Comparison of ENCODE assay signal across 8 mouse cellular contexts in genomic region chr2:165360861-165361260, GRCm38 (mm10). TPM values are rescaled to one million over a fixed set of nuclear protein-coding genes. Genes with fewer than 3 reads are reported as not detected.
DNase-seq lines count a peak whose midpoint lies in the region; ATAC-seq and TF ChIP-seq lines count a peak whose summit lies in the region.

No protein-coding gene starts in this region.

- no peak overlapping the region for H3K27ac ChIP-seq in forebrain, embryonic 15.5 days (replicated peaks)
- H3K27ac ChIP-seq in intestine, postnatal 0 days (ENCODE audit: low read depth, low read length), result no peak overlapping the region
- H3K27ac ChIP-seq in liver, postnatal 0 days (ENCODE audit: low read depth), result no peak overlapping the region
- H3K27ac ChIP-seq in neural tube, embryonic 15.5 days (replicated peaks), result no peak overlapping the region

- no peak for TF ChIP-seq POLR2A in brain, embryonic 14.5 days (IDR thresholded peaks at IDR 0.05; ENCODE audit: borderline replicate concordance, extremely low read depth, insufficient read depth, insufficient read length, poor library complexity, severe bottlenecking)

- ATAC-seq in CD4-positive, CD25-positive, alpha-beta regulatory T cell, adult 4 months, result no peak
- ATAC-seq in forebrain, embryonic 15.5 days (replicated peaks), result peak; percentile 48; the same call in 1 of the 2 replicates
- no peak for ATAC-seq in intestine, postnatal 0 days
- ATAC-seq in liver, postnatal 0 days, result peak; percentile 50; the same call in 1 of the 2 replicates
- peak; percentile 62; the same call in 1 of the 2 replicates for ATAC-seq in neural tube, embryonic 15.5 days (ENCODE audit: low FRiP score)

- no peak overlapping the region for H3K9ac ChIP-seq in forebrain, embryonic 15.5 days (replicated peaks)
- H3K9ac ChIP-seq in intestine, postnatal 0 days (ENCODE audit: low read depth, low read length), result no peak overlapping the region
- H3K9ac ChIP-seq in liver, postnatal 0 days (replicated peaks), result no peak overlapping the region
- no peak overlapping the region for H3K9ac ChIP-seq in neural tube, embryonic 15.5 days (replicated peaks)

- no peak overlapping the region for H3K4me2 ChIP-seq in forebrain, embryonic 15.5 days (replicated peaks)
- H3K4me2 ChIP-seq in intestine, postnatal 0 days (replicated peaks; ENCODE audit: low read depth), result no peak overlapping the region
- no peak overlapping the region for H3K4me2 ChIP-seq in liver, postnatal 0 days (ENCODE audit: low read depth, low read length)
- H3K4me2 ChIP-seq in neural tube, embryonic 15.5 days, result no peak overlapping the region

- TF ChIP-seq CTCF in brain, embryonic 14.5 days (IDR thresholded peaks at IDR 0.05; ENCODE audit: borderline replicate concordance, extremely low read depth, insufficient read depth, insufficient read length), result peak; percentile 85
- TF ChIP-seq CTCF in intestine, postnatal 0 days (IDR thresholded peaks at IDR 0.05; ENCODE audit: low read depth), result peak; percentile 95
- TF ChIP-seq CTCF in liver, postnatal 0 days (IDR thresholded peaks at IDR 0.05; ENCODE audit: low read depth), result peak; percentile 89

- H3K4me1 ChIP-seq in forebrain, embryonic 15.5 days, result peaks cover 5% of the 10 kb centered on the region; the same call in 1 of the 2 replicates
- H3K4me1 ChIP-seq in intestine, postnatal 0 days (replicated peaks; ENCODE audit: control insufficient read depth, insufficient read depth, low read length), result no peaks in the 10 kb centered on the region
- no peaks in the 10 kb centered on the region for H3K4me1 ChIP-seq in liver, postnatal 0 days (ENCODE audit: insufficient read depth)
- peaks cover 6% of the 10 kb centered on the region for H3K4me1 ChIP-seq in neural tube, embryonic 15.5 days

- WGBS in forebrain, embryonic 15.5 days, result 0% methylated on average over 1 of the region's 1 CpGs
- 0% methylated on average over 1 of the region's 1 CpGs for WGBS in intestine, postnatal 0 days
- 0% methylated on average over 1 of the region's 1 CpGs for WGBS in liver, postnatal 0 days (ENCODE audit: insufficient replicate concordance)
- 0% methylated on average over 1 of the region's 1 CpGs for WGBS in neural tube, embryonic 15.5 days

- H3K27me3 ChIP-seq in forebrain, embryonic 15.5 days, result no peaks in the 10 kb centered on the region
- H3K27me3 ChIP-seq in intestine, postnatal 0 days (replicated peaks; ENCODE audit: control insufficient read depth, insufficient read depth, low read length), result peaks cover 5% of the 10 kb centered on the region; the same call in 1 of the 2 replicates
- no peaks in the 10 kb centered on the region for H3K27me3 ChIP-seq in liver, postnatal 0 days (ENCODE audit: insufficient read depth, low read length)
- no peaks in the 10 kb centered on the region; the same call in 1 of the 2 replicates for H3K27me3 ChIP-seq in neural tube, embryonic 15.5 days (replicated peaks)

- no peaks in the 10 kb centered on the region for H3K36me3 ChIP-seq in forebrain, embryonic 15.5 days
- no peaks in the 10 kb centered on the region for H3K36me3 ChIP-seq in intestine, postnatal 0 days (ENCODE audit: control insufficient read depth, insufficient read depth)
- H3K36me3 ChIP-seq in liver, postnatal 0 days (replicated peaks; ENCODE audit: insufficient read depth, low read length), result no peaks in the 10 kb centered on the region
- no peaks in the 10 kb centered on the region for H3K36me3 ChIP-seq in neural tube, embryonic 15.5 days

- H3K9me3 ChIP-seq in forebrain, embryonic 15.5 days, result no peaks in the 10 kb centered on the region
- peaks cover 2% of the 10 kb centered on the region; the same call in 1 of the 2 replicates for H3K9me3 ChIP-seq in intestine, postnatal 0 days (ENCODE audit: control insufficient read depth)
- H3K9me3 ChIP-seq in liver, postnatal 0 days (ENCODE audit: low read length), result no peaks in the 10 kb centered on the region
- H3K9me3 ChIP-seq in neural tube, embryonic 15.5 days (replicated peaks), result no peaks in the 10 kb centered on the region

- TF ChIP-seq EP300 in liver, postnatal 0 days (IDR thresholded peaks at IDR 0.05; ENCODE audit: low read depth), result no peak

- DNase-seq in CD4-positive, CD25-positive, alpha-beta regulatory T cell, adult 2 months (ENCODE audit: low read depth, low spot score), result peak; percentile 75
- peak; percentile 8 to 42 for DNase-seq in CD8-positive naive resting alpha-beta T cell, adult 2 months (ENCODE audit: low read depth in 2 of 2, low spot score in 2 of 2)
- peak; percentile 87 for DNase-seq in brain, embryonic 14.5 days (ENCODE audit: low read depth)
- DNase-seq in liver, postnatal 0 days, result peak; percentile 61

- H3K4me3 ChIP-seq in forebrain, embryonic 15.5 days, result no peak overlapping the region
- no peak overlapping the region for H3K4me3 ChIP-seq in intestine, postnatal 0 days (ENCODE audit: low read depth, low read length)
- no peak overlapping the region for H3K4me3 ChIP-seq in liver, postnatal 0 days (ENCODE audit: low read depth, low read length)
- H3K4me3 ChIP-seq in neural tube, embryonic 15.5 days (replicated peaks), result no peak overlapping the region

RNA-seq across cellular contexts. Expression of gene Zfp663, which starts 7.7 kb away (rescaled TPM):
- polyA plus RNA-seq in CD4-positive, CD25-positive, alpha-beta regulatory T cell, adult 4 months (2017; shearing (Covaris generic)), result not detected
- 6.5 and 7.2 TPM in 2 replicates for polyA plus RNA-seq in brain, embryonic 14.5 days (2012; rRNA removed)
- 6.5 and 7.6 TPM in 2 replicates for polyA plus RNA-seq in forebrain, embryonic 15.5 days (2015; fragmentation: Nextera tagmentation; extraction: Ambion mirVana)
- 0.23 and 0.44 TPM in 2 replicates for polyA plus RNA-seq in intestine, postnatal 0 days (2015; fragmentation: Nextera tagmentation; extraction: Ambion mirVana)
- polyA plus RNA-seq in liver, postnatal 0 days (2015; fragmentation: Nextera tagmentation; extraction: Ambion mirVana), result not detected in 2 replicates
- polyA plus RNA-seq in neural tube, embryonic 15.5 days (2015; fragmentation: Nextera tagmentation; extraction: Ambion mirVana), result 3.8 and 4.7 TPM in 2 replicates

RNA-seq across cellular contexts. Expression of gene Zfp334, which starts 27.2 kb away (rescaled TPM):
- polyA plus RNA-seq in CD4-positive, CD25-positive, alpha-beta regulatory T cell, adult 4 months (2017; shearing (Covaris generic)), result not detected
- 15.2 and 19.2 TPM in 2 replicates for polyA plus RNA-seq in brain, embryonic 14.5 days (2012; rRNA removed)
- 12.5 and 12.6 TPM in 2 replicates for polyA plus RNA-seq in forebrain, embryonic 15.5 days (2015; fragmentation: Nextera tagmentation; extraction: Ambion mirVana)
- 0.82 and 0.90 TPM in 2 replicates for polyA plus RNA-seq in intestine, postnatal 0 days (2015; fragmentation: Nextera tagmentation; extraction: Ambion mirVana)
- 1.2 and 1.5 TPM in 2 replicates for polyA plus RNA-seq in liver, postnatal 0 days (2015; fragmentation: Nextera tagmentation; extraction: Ambion mirVana)
- 7.2 and 7.4 TPM in 2 replicates for polyA plus RNA-seq in neural tube, embryonic 15.5 days (2015; fragmentation: Nextera tagmentation; extraction: Ambion mirVana)

RNA-seq across cellular contexts. Expression of gene Elmo2, which starts 34.6 kb away (rescaled TPM):
- polyA plus RNA-seq in CD4-positive, CD25-positive, alpha-beta regulatory T cell, adult 4 months (2017; shearing (Covaris generic)), result 10 to 100 TPM; 37.2 to 65.4 TPM
- 114 and 125 TPM in 2 replicates for polyA plus RNA-seq in brain, embryonic 14.5 days (2012; rRNA removed)
- polyA plus RNA-seq in forebrain, embryonic 15.5 days (2015; fragmentation: Nextera tagmentation; extraction: Ambion mirVana), result 99.6 and 101 TPM in 2 replicates
- 62.2 and 63.6 TPM in 2 replicates for polyA plus RNA-seq in intestine, postnatal 0 days (2015; fragmentation: Nextera tagmentation; extraction: Ambion mirVana)
- 11.0 and 12.3 TPM in 2 replicates for polyA plus RNA-seq in liver, postnatal 0 days (2015; fragmentation: Nextera tagmentation; extraction: Ambion mirVana)
- polyA plus RNA-seq in neural tube, embryonic 15.5 days (2015; fragmentation: Nextera tagmentation; extraction: Ambion mirVana), result 85.1 and 89.1 TPM in 2 replicates

RNA-seq across cellular contexts. Expression of gene Ocstamp, which starts 39.3 kb away (rescaled TPM):
- not detected for polyA plus RNA-seq in CD4-positive, CD25-positive, alpha-beta regulatory T cell, adult 4 months (2017; shearing (Covaris generic))
- not detected in 2 replicates for polyA plus RNA-seq in brain, embryonic 14.5 days (2012; rRNA removed)
- polyA plus RNA-seq in forebrain, embryonic 15.5 days (2015; fragmentation: Nextera tagmentation; extraction: Ambion mirVana), result 0.05 TPM in 1 of 2 replicates, not detected in the other
- polyA plus RNA-seq in intestine, postnatal 0 days (2015; fragmentation: Nextera tagmentation; extraction: Ambion mirVana), result 1.7 and 1.8 TPM in 2 replicates
- polyA plus RNA-seq in liver, postnatal 0 days (2015; fragmentation: Nextera tagmentation; extraction: Ambion mirVana), result 8.1 and 13.0 TPM in 2 replicates
- polyA plus RNA-seq in neural tube, embryonic 15.5 days (2015; fragmentation: Nextera tagmentation; extraction: Ambion mirVana), result 0.05 TPM in 1 of 2 replicates, not detected in the other

Comparison
In these comparisons a context has a peak if more than half of its experiments do, and no peak if none do; other contexts are left out.
1. DNase-seq: peak in every context shown above with its lines; median percentile 87 in brain, embryonic 14.5 days; 75 in CD4-positive, CD25-positive, alpha-beta regulatory T cell, adult 2 months; 61 in liver, postnatal 0 days; 25 in CD8-positive naive resting alpha-beta T cell, adult 2 months.
2. ATAC-seq: peak in forebrain, embryonic 15.5 days (single experiment), liver, postnatal 0 days (single experiment) and neural tube, embryonic 15.5 days (single experiment); none in CD4-positive, CD25-positive, alpha-beta regulatory T cell, adult 4 months (single experiment) and intestine, postnatal 0 days (single experiment).
3. Peak in every context shown above with its lines, with median percentiles within 50 percentile points of each other: CTCF ChIP-seq.